Mouse (Mus musculus): ENCODE results near the gene Sugp1. TPM values are rescaled to one million over a fixed set of nuclear protein-coding genes. Genes with fewer than 3 reads are reported as not detected.
"Not testable (repeated sequence)": the region's sequence is repeated elsewhere in the genome, so short reads cannot be mapped to it uniquely, and the experiment has no call there.

Sugp1 gene
- total RNA-seq, 2 experiments from 2014 or later, result 47.0 to 51.3 TPM

- DNase-seq, result no peak
These were observed 7.0 kb downstream of the Sugp1 start for GRCm38 (mm10) chr8:70049662-70050061.

GRCm38 (mm10) chr8:70050434-70050833, 7.8 kb downstream of the Sugp1 start:
- DNase-seq, result not testable (repeated sequence)

DNA sequence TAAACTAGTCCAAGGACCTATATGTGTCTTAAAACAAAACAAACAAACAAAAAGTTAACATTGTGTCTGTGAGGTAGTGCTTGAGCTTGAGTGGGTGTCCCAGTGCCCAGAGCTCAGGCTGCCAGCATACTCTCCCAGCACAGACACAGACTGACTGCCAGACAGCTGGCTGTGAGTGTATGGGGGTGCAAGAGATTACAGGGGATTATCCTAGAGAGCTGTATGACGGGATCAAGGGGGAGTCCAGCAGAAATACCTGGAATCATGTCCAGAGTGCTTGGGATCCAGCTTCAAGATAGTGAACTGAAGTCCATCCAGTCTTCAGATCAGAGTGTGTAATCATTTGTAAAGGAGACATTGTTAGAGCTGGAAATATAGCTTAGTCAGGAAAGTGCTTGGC, 15.1 kb downstream of the Sugp1 start:
- DNase-seq, result no peak

DNA sequence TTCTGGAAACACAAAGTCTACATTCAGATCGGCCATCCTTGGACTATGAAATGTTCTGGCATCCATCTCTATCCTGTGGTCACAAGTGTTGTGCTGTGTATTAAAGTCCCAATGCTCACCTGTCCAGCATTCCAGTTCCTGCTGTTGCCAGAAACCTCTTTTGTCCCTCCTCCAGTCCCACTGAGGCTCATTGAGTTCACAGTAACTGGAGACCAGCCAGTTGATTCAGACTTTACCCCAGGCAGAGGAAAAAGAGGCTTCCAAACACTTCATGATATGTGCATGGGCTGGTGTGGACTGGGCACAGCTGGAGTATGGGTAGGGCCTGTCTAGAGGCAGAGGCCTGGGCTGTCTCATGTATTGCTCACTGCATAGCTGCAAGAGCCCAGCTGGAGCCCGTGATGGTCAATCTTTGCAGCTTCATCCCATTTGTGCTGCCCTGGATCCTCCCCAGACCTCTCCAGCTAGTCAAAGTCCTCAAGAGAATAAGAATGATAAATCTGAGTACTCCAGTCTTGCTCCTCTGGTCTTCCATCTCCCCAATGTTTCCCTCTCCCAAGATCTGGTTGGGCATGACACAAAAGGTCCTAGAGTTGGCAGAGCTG, 29.3 kb downstream of the Sugp1 start:
- no peak for DNase-seq

DNA sequence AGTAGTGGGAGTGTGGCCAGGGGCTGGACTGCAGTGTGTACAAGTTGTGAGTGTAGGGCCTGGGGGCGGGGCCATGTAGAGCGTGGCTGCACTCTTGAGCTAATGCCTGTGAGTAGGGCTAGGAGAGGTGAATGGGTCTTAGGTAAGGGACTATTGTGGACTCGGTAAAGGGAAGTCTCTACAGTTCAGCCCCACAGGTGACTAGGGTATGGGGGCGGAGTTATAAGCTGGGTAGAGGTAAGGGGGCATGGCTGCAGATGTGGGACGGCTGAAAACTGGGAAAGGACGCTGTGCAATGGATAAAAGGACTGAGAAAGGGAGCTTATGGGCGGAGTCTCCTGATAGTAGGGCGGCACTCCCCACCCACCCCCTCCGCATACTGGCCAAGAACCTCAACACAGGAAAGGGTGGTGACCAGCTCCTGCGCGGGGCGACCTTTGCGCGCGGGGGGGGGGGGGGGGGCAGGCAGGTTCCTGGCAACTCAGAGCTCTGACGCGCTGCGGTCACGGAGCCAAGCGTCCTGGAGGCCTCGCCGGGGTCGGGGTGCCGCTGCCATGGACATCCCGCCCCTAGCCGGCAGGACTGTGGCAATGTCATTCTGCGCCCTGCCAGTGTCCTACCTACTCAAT, 29.9 kb downstream of the Sugp1 start, which contains the start of gene Tm6sf2:
Gene Tm6sf2, plus strand, starts transcription at position 484 of the 629 bp plus-strand sequence.
- no peak for DNase-seq

- DNase-seq, result no peak
These were observed 30.5 kb downstream of the Sugp1 start for GRCm38 (mm10) chr8:70073120-70073519.

GRCm38 (mm10) chr8:70073682-70074081, 31.1 kb downstream of the Sugp1 start:
- no peak for DNase-seq

- no peak for DNase-seq
These were observed 39.4 kb downstream of the Sugp1 start for GRCm38 (mm10) chr8:70081976-70082375.

- DNase-seq, result peak in 1 of 2 experiments; percentile 53
These were observed 40.7 kb downstream of the Sugp1 start, which contains the start of gene Hapln4 for GRCm38 (mm10) chr8:70083285-70083684. Gene Hapln4 (plus strand): TSS chr8:70083457.

- no peak for DNase-seq
These were observed 41.8 kb downstream of the Sugp1 start for GRCm38 (mm10) chr8:70084191-70085065.

DNA sequence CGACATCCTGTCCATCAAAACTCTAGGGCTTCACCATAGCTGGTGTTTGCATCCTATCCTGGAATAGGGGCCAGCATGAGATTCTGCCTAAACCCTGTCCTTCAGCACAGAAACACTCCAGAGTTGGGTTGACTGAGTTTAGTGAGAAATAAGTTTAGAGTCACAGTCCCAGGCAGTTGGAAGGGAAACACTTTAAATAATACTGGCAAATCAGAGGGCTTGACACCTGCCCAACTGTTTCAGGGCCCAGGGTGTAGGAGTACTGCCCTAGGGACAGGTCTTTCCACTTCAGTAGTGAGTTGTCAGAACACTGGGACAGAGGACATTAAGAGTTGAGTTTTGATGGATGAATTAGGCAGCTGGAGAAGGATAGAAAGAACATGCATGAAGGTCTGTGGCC, 43.5 kb downstream of the Sugp1 start:
- no peak for DNase-seq

GRCm38 (mm10) chr8:70087237-70087636, 44.6 kb downstream of the Sugp1 start:
- DNase-seq, result no peak

GRCm38 (mm10) chr8:70087836-70088650, 45.4 kb downstream of the Sugp1 start:
- peak; percentile 72 to 75 for DNase-seq

DNA sequence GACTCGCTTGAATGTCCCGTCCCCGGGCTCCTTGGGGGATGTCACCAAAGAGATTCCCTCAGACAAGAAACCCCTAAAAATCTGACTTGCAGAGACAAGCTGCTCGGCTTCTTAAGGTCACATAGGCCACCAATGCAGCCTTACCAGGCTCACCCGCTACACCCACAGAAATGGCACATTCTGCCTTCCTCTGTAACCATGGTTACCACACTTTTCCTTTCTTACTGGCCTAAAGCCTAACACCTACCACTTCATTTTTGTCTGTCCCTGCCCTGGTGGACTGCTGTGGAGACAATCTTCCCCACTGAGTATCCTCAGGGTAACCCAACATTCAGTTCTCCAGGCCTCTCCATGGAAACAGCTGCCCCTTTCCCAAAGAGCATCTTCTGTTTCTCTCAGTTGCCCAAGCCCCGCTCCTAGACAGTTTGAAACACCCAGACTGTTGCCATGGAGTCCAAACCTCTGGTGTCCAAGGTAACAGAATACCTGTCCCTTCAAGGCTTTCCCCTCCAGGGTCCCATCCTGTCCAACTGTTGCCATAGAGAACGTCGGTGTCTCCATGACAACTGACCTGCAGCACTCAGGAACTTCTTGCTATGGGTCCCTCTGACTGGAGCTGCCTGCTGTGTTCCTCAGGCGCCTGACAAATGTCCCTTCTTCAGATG, 46.8 kb downstream of the Sugp1 start:
- no peak for DNase-seq

GRCm38 (mm10) chr8:70092786-70093185, 50.2 kb downstream of the Sugp1 start:
- DNase-seq, result no peak

DNA sequence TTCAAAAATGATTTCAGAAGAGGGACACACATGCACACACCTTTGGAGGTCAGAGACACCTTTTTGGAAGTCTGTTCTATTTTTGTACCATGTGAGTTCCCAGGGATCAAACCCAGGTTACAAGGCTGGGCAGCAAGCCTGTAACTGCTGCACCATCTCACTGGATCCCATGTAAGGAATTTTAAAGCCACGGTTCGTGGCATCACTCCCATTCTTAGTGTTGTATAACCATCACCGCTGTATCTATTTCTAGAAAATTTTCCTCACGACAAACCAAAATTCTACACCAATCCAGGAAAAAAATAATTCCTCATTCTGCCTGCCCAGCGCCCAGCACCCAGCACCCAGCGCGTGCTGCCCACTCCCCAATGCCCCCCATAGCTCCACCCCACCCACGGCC, 56.7 kb downstream of the Sugp1 start:
- no peak for DNase-seq

GRCm38 (mm10) chr8:70100241-70100640, 57.6 kb downstream of the Sugp1 start:
- DNase-seq, result no peak

DNA sequence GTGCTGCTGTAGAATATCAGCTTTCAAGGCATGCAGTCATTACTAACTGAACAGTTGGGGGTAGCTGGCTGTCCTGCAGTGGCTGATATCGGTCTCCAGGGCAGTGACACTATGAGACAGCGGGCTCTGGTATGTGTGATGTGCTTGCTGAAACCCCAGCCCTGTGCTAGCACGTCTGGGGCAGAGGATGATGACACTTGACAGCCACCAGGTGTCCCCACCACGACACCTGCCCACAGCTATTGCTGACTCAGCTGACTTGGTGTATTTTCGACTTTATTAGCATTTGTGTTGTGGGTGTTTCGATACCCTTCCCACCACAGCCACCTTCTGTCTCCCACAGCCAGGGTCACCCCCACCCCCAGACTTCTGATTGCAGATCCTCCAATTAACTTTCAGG, 61.9 kb downstream of the Sugp1 start:
- DNase-seq, result no peak

DNA sequence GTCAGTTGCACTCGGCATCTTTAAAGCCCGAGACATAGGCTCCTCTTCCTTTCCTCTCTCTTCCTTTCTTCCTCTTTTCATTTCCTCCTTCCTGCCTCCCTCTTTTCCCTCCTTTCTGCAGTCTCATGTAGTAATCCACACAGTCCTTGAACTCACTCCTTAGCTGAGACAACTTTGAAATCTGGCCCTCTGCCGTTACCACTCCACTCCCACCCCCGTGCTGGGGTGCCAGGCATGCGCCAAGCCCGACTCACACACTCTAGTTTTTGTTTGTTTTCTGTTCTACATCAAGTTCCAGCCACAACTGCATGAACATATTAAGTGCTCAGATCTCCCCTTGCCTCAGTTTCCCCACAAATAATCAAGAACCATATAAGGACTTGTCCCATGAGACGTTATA, 62.3 kb downstream of the Sugp1 start:
- no peak for DNase-seq

GRCm38 (mm10) chr8:70110451-70110850, 67.8 kb downstream of the Sugp1 start:
- DNase-seq, result no peak

- DNase-seq, result no peak
These were observed 68.7 kb downstream of the Sugp1 start for GRCm38 (mm10) chr8:70111192-70111795.

Data from layer of hippocampus, postnatal 36 days (tissue).